ENCODE assay signal across 7 mouse cellular contexts in genomic region chr1:91755102-91755501, GRCm38 (mm10). TPM values are rescaled to one million over a fixed set of nuclear protein-coding genes. Genes with fewer than 3 reads are reported as not detected.
DNase-seq lines count a peak whose midpoint lies in the region; ATAC-seq and TF ChIP-seq lines count a peak whose summit lies in the region.

No protein-coding gene starts in this region.

- TF ChIP-seq POLR2A in cortical plate, adult 2 months (IDR thresholded peaks at IDR 0.05; ENCODE audit: extremely low read depth, insufficient read depth, low read length), result no peak

- TF ChIP-seq CTCF in cortical plate, adult 2 months (IDR thresholded peaks at IDR 0.05; ENCODE audit: extremely low read depth, insufficient read depth, low read length), result peak; percentile 84
- TF ChIP-seq CTCF in stomach, postnatal 0 days (IDR thresholded peaks at IDR 0.05; ENCODE audit: low read depth), result peak; percentile 87

- no peak overlapping the region for H3K27ac ChIP-seq in cortical plate, adult 2 months (ENCODE audit: insufficient read depth, low read length)
- H3K27ac ChIP-seq in intestine, embryonic 15.5 days, result no peak overlapping the region
- no peak overlapping the region for H3K27ac ChIP-seq in midbrain, embryonic 16.5 days (ENCODE audit: low read length)
- H3K27ac ChIP-seq in stomach, postnatal 0 days (replicated peaks), result no peak overlapping the region

- H3K4me3 ChIP-seq in cortical plate, adult 2 months (ENCODE audit: insufficient read depth, low read length), result no peak overlapping the region
- no peak overlapping the region for H3K4me3 ChIP-seq in intestine, embryonic 15.5 days (replicated peaks)
- peak overlapping the region; percentile 22 for H3K4me3 ChIP-seq in midbrain, embryonic 16.5 days (ENCODE audit: low read depth, low read length)
- H3K4me3 ChIP-seq in stomach, postnatal 0 days (ENCODE audit: low read depth, low read length), result no peak overlapping the region

- H3K4me2 ChIP-seq in intestine, embryonic 15.5 days (replicated peaks), result peak overlapping the region; percentile 43
- H3K4me2 ChIP-seq in midbrain, embryonic 16.5 days (ENCODE audit: low read length), result peak overlapping the region; percentile 50
- H3K4me2 ChIP-seq in stomach, postnatal 0 days (replicated peaks; ENCODE audit: low read depth), result no peak overlapping the region

- no peak overlapping the region for H3K9ac ChIP-seq in intestine, embryonic 15.5 days
- H3K9ac ChIP-seq in midbrain, embryonic 16.5 days (ENCODE audit: low read depth, low read length), result 0 out of 2 replicates have a peak overlapping the region, but pooled peaks have one; percentile 34
- H3K9ac ChIP-seq in stomach, postnatal 0 days (ENCODE audit: low read length), result no peak overlapping the region

- intact Hi-C loops in gastrocnemius, postnatal 14 days (cut with DNase I; ENCODE audit: low total_unique reads), result loop anchor here (5.0 to 10.0 kb wide), 2 partner anchors 180 to 233 kb away; no protein-coding TSS in a partner anchor
- intact Hi-C loops in left cerebral cortex, postnatal 10 days (cut with DNase I), result no loop called here

- peak; percentile 63 for DNase-seq in adrenal gland, adult 2 months
- peak; percentile 55 for DNase-seq in gastrocnemius, postnatal 14 days
- peak; percentile 62 to 82 for DNase-seq in left cerebral cortex, postnatal 10 days (ENCODE audit: extremely low spot score in 1 of 2, low spot score in 2 of 2)
- peak; percentile 70 for DNase-seq in stomach, postnatal 0 days (ENCODE audit: low spot score)

- no peaks in the 10 kb centered on the region for H3K36me3 ChIP-seq in intestine, embryonic 15.5 days
- H3K36me3 ChIP-seq in midbrain, embryonic 16.5 days (ENCODE audit: control insufficient read depth, insufficient read depth, low read length), result no peaks in the 10 kb centered on the region
- H3K36me3 ChIP-seq in stomach, postnatal 0 days (ENCODE audit: control insufficient read depth, insufficient read depth, low read length), result no peaks in the 10 kb centered on the region

- WGBS in intestine, embryonic 15.5 days, result under 1% methylated on average over 9 of the region's 9 CpGs
- 1% methylated on average over 9 of the region's 9 CpGs for WGBS in midbrain, embryonic 16.5 days
- 2% methylated on average over 9 of the region's 9 CpGs for WGBS in stomach, postnatal 0 days

- no peaks in the 10 kb centered on the region for H3K9me3 ChIP-seq in intestine, embryonic 15.5 days
- H3K9me3 ChIP-seq in midbrain, embryonic 16.5 days (replicated peaks; ENCODE audit: control insufficient read depth, low read length, poor library complexity, severe bottlenecking), result no peaks in the 10 kb centered on the region
- no peaks in the 10 kb centered on the region for H3K9me3 ChIP-seq in stomach, postnatal 0 days (ENCODE audit: control insufficient read depth, low read length)

- TF ChIP-seq EP300 in stomach, postnatal 0 days (optimal IDR thresholded peaks at IDR 0.05), result no peak

- H3K27me3 ChIP-seq in intestine, embryonic 15.5 days (replicated peaks), result 0 out of 2 replicates have a peak, but pooled peaks cover 5% of the 10 kb centered on the region
- no peaks in the 10 kb centered on the region for H3K27me3 ChIP-seq in midbrain, embryonic 16.5 days (ENCODE audit: control insufficient read depth, insufficient read depth, low read depth, low read length)
- no peaks in the 10 kb centered on the region for H3K27me3 ChIP-seq in stomach, postnatal 0 days (ENCODE audit: control insufficient read depth, insufficient read depth, low read length)

- H3K4me1 ChIP-seq in cortical plate, adult 2 months (ENCODE audit: control insufficient read depth, insufficient read depth, low read length), result no peaks in the 10 kb centered on the region
- H3K4me1 ChIP-seq in intestine, embryonic 15.5 days (replicated peaks), result peaks cover 10% of the 10 kb centered on the region; the same call in 1 of the 2 replicates
- peaks cover 23% of the 10 kb centered on the region for H3K4me1 ChIP-seq in midbrain, embryonic 16.5 days (ENCODE audit: control insufficient read depth, insufficient read depth, low read length)
- no peaks in the 10 kb centered on the region for H3K4me1 ChIP-seq in stomach, postnatal 0 days (replicated peaks; ENCODE audit: control insufficient read depth, insufficient read depth)

- ATAC-seq in intestine, embryonic 15.5 days, result peak; percentile 63
- ATAC-seq in midbrain, embryonic 16.5 days, result peak; percentile 78
- 0 out of 2 replicates have a peak, but pooled peaks have one; percentile 24 for ATAC-seq in stomach, postnatal 0 days (ENCODE audit: low FRiP score, low TSS enrichment)

RNA-seq across cellular contexts. Expression of gene Twist2, which starts 46.2 kb away (rescaled TPM):
- total RNA-seq in adrenal gland, adult 2 months (2021), result 1 to 10 TPM; 2.0 to 4.4 TPM
- polyA plus RNA-seq in adrenal gland, adult 2 months (2012; rRNA removed), result 14.4 and 15.2 TPM in 2 replicates
- 1.2 and 1.6 TPM in 2 replicates for polyA plus RNA-seq in cortical plate, adult 2 months (2012; rRNA removed)
- total RNA-seq in gastrocnemius, postnatal 14 days (2021), result 1 to 10 TPM; 2.0 to 2.5 TPM
- 4.8 and 5.8 TPM in 2 replicates for polyA plus RNA-seq in intestine, embryonic 15.5 days (2015; fragmentation: Nextera tagmentation; extraction: Ambion mirVana)
- 1 to 10 TPM; 1.5 to 1.6 TPM for total RNA-seq in left cerebral cortex, postnatal 10 days (2021)
- 2.6 and 3.5 TPM in 2 replicates for polyA plus RNA-seq in midbrain, embryonic 16.5 days (2015; fragmentation: Nextera tagmentation; extraction: Ambion mirVana)
- 3.7 and 4.2 TPM in 2 replicates for polyA plus RNA-seq in stomach, postnatal 0 days (2015; fragmentation: Nextera tagmentation; extraction: Ambion mirVana)

Comparison
In these comparisons a context has a peak if more than half of its experiments do, and no peak if none do; other contexts are left out.
1. ATAC-seq: peak in every context shown above with its lines; median percentile 78 in midbrain, embryonic 16.5 days; 63 in intestine, embryonic 15.5 days; 24 in stomach, postnatal 0 days.